Mouse (Mus musculus): Measurements from ENCODE around the gene Ablim1. TPM values are rescaled to one million over a fixed set of nuclear protein-coding genes. Genes with fewer than 3 reads are reported as not detected.

The Ablim1 gene
- polyA plus RNA-seq, 1 experiment, result 54.2 TPM

- DNase-seq (ENCODE audit: extremely low spot score in 1 of 2, low spot score in 1 of 2), result no peak
Measured at GRCm38 (mm10) chr19:57132916-57133520, 181.7 kb downstream of the Ablim1 start.

GRCm38 (mm10) chr19:57132281-57132680, 182.4 kb downstream of the Ablim1 start:
- no peak for DNase-seq (ENCODE audit: extremely low spot score in 1 of 2, low spot score in 1 of 2)

- DNase-seq (ENCODE audit: extremely low spot score in 1 of 2, low spot score in 1 of 2), result no peak
Measured at GRCm38 (mm10) chr19:57131366-57131765, 183.4 kb downstream of the Ablim1 start.

DNA sequence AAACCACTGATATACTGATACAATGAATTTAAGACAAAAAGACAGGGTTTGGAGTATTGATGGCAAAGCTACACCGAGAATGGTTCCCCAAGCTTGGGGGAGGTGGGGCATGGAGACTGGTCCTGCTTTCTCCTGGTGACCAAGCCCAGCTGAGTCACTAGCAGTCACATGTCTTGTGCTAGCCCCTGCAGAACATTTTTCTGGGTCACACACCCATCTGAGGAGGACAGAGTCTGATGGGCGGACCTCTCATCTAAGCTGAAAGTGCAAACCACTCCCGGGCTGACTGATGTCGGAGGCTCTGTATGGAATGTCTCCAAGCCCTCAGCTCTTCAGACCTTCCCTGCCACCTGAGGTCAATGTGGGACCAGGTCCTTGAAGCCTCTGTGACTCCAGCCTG, 184.1 kb downstream of the Ablim1 start:
- DNase-seq (ENCODE audit: extremely low spot score in 1 of 2, low spot score in 1 of 2), result no peak

DNA sequence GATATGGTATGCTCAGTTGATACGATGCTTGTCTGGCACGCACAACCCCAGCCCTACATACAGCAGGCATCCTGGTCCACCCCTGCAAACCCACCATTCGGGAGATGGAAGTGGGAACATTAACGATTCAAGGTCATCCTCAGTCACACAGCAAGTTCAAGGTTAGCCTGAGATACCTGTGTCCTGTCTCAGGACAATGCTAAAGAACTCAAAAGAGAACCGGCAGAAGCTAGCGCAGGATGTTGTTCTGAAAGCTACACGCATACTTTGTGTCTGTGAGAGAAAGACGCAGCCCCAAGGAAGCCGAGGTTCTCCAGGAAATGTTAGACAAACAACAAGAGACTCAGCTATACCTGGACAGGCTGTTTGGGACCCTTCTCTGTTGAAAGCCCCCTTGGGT, 185.0 kb downstream of the Ablim1 start:
- DNase-seq (ENCODE audit: extremely low spot score in 1 of 2, low spot score in 1 of 2), result no peak

GRCm38 (mm10) chr19:57128037-57128436, 186.7 kb downstream of the Ablim1 start:
- no peak for DNase-seq (ENCODE audit: extremely low spot score in 1 of 2, low spot score in 1 of 2)

DNA sequence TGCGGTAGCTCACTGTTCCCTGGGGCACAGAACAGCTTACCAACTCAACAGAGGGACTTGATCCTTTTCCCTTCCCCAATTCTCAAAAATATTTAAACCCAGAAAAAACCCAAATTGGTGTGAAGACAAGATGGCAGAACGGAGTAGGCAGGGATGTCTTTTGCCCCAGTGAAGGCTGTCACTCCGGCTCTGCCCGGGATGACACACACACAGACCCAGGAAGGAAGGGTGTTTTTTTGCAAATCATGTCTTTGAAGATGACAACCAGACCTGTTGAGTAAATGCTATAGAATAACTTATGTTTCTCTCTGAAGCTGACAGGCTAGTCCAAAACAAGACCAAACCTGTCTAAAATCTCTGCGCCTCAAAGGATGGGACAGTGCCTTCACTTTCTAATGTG, 187.2 kb downstream of the Ablim1 start:
- no peak for DNase-seq (ENCODE audit: extremely low spot score in 1 of 2, low spot score in 1 of 2)

DNA sequence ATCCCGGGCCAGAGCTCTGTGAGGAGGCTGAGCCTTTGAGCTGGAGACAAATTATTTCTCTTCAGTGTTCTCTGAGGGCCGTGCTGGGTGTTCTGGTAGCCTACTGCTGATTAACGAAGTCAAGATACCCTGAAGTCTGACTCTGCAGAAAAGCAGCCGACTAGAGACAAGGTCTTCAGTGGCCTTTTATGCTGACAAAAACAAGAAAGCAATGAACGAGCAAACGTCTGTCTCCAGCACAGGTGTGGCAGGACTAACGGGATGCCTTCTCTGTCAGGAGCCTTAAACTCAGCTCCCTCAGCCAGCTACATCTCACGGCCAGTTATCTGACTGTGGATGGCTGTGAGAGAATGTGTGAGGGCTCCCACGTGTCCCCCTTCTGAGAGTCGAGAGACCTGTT, 187.8 kb downstream of the Ablim1 start:
- no peak for DNase-seq (ENCODE audit: extremely low spot score in 1 of 2, low spot score in 1 of 2)

GRCm38 (mm10) chr19:57124906-57125305, 189.8 kb downstream of the Ablim1 start:
- no peak for DNase-seq (ENCODE audit: extremely low spot score in 1 of 2, low spot score in 1 of 2)

GRCm38 (mm10) chr19:57124138-57124519, 190.6 kb downstream of the Ablim1 start:
- no peak for DNase-seq (ENCODE audit: extremely low spot score in 1 of 2, low spot score in 1 of 2)

- DNase-seq (ENCODE audit: extremely low spot score in 1 of 2, low spot score in 1 of 2), result no peak
Measured at GRCm38 (mm10) chr19:57123503-57124137, 191.1 kb downstream of the Ablim1 start.

DNA sequence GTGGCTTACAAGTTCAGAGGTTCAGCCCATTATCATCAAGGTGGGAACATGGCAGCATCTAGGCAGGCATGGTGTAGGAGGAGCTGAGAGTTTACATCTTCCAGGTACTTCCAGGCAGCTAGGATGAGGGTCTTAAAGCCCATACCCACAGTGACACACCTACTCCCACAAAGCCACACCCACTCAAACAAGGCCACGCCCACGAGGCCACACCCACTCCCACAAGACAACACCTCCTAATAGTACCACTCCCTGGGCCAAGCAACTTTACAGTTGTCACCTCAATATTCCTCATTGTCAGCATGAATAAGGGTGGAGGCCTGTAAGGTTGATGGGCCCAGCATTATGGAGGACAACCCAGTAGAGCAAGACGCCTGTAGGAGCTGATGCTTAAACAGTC, 192.5 kb downstream of the Ablim1 start:
- no peak for DNase-seq (ENCODE audit: extremely low spot score in 1 of 2, low spot score in 1 of 2)

GRCm38 (mm10) chr19:57121036-57121435, 193.7 kb downstream of the Ablim1 start:
- no peak for DNase-seq (ENCODE audit: extremely low spot score in 1 of 2, low spot score in 1 of 2)

- DNase-seq (ENCODE audit: extremely low spot score in 1 of 2, low spot score in 1 of 2), result no peak
Measured at GRCm38 (mm10) chr19:57119661-57120060, 195.1 kb downstream of the Ablim1 start.

GRCm38 (mm10) chr19:57118785-57119565, 195.7 kb downstream of the Ablim1 start:
- DNase-seq (ENCODE audit: extremely low spot score in 1 of 2, low spot score in 1 of 2), result peak; percentile 76 to 88

GRCm38 (mm10) chr19:57117751-57118150, 197.0 kb downstream of the Ablim1 start:
- no peak for DNase-seq (ENCODE audit: extremely low spot score in 1 of 2, low spot score in 1 of 2)

- no peak for DNase-seq (ENCODE audit: extremely low spot score in 1 of 2, low spot score in 1 of 2)
Measured at GRCm38 (mm10) chr19:57116871-57117501, 197.7 kb downstream of the Ablim1 start.

DNA sequence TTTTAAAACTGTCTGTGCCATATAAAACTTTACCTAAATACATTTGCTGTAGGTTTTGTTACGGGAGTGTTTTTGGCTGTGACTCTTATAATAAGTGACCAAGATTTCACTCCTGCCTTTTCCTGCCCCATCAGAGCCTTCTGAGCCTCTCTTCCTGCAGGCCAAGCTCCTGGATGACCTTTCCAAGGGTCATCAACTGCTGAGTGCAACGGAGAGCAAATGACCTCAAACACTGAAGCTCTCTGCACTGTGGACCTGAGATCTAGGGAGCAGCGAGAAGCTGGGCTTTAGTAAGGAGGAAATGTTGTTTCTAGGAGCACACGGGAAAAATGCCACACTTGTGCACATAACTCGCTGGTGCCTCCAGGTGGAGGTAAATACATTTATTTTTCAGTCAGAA, 199.0 kb downstream of the Ablim1 start:
- no peak for DNase-seq (ENCODE audit: extremely low spot score in 1 of 2, low spot score in 1 of 2)

- DNase-seq (ENCODE audit: extremely low spot score in 1 of 2, low spot score in 1 of 2), result no peak
Measured at GRCm38 (mm10) chr19:57114951-57115350, 199.8 kb downstream of the Ablim1 start.

DNA sequence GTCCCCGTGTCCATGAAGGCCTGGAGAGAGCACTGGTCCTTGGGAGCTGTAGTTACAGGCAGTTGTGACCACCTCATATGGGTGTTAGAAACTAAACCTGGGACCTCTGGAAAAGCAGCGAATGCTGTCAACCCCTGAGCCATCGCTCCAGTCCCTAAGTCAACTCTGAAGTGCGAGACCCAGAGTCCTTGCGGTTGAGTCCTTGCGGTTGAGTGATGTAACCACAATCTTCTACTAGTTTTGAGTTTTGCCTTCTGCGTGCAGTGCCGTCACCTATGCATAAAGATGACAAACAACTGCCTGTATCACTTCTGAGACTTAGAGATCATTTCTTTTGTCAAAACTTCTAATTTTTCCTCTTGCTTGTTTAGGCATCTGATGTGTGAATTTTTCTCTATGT, 200.7 kb downstream of the Ablim1 start:
- DNase-seq (ENCODE audit: extremely low spot score in 1 of 2, low spot score in 1 of 2), result no peak

- DNase-seq (ENCODE audit: extremely low spot score in 1 of 2, low spot score in 1 of 2), result peak in 1 of 2 experiments; percentile 33
Measured at GRCm38 (mm10) chr19:57112816-57113406, 201.8 kb downstream of the Ablim1 start.

Measured in frontal cortex, adult 2 months (tissue).